Mouse (Mus musculus): ENCODE measurements at regions not wholly inside any gene's neighbourhood (a gene's known extent, or its start where the extent isn't known, plus 50 kb on each side); places are given as distances from the start of the nearest gene placed in this dataset.

GRCm38 (mm10) chr14:68721156-68721555 is 572.9 kb downstream of the Synb start:
- Histone ChIP-seq H3K4me1 (ENCODE audit: control insufficient read depth, insufficient read depth, low read length) (no peaks in the 10 kb centered on the region), H3K27me3 (ENCODE audit: control insufficient read depth, insufficient read depth, low read length) (no peaks in the 10 kb centered on the region), H3K36me3 (ENCODE audit: control insufficient read depth, insufficient read depth, low read length) (no peaks in the 10 kb centered on the region), H3K27ac (ENCODE audit: control insufficient read depth, insufficient read depth, low read depth, low read length) (no peak overlapping the region), H3K4me3 (ENCODE audit: control insufficient read depth, low read depth, low read length) (no peak overlapping the region)
- TF ChIP-seq POLR2A (IDR thresholded peaks at IDR 0.05; ENCODE audit: control insufficient read depth, low read depth, low read length) (no peak), CTCF (IDR thresholded peaks at IDR 0.05; ENCODE audit: control insufficient read depth, insufficient read depth, insufficient replicate concordance, low read depth, low read length) (no peak)

- H3K4me3 ChIP-seq (ENCODE audit: control insufficient read depth, low read depth, low read length): no peak overlapping the region
- no peak overlapping the region for H3K27ac ChIP-seq (ENCODE audit: control insufficient read depth, insufficient read depth, low read depth, low read length)
- no peaks in the 10 kb centered on the region for H3K4me1 ChIP-seq (ENCODE audit: control insufficient read depth, insufficient read depth, low read length)
- TF ChIP-seq POLR2A (IDR thresholded peaks at IDR 0.05; ENCODE audit: control insufficient read depth, low read depth, low read length): no peak
- TF ChIP-seq CTCF (IDR thresholded peaks at IDR 0.05; ENCODE audit: control insufficient read depth, insufficient read depth, insufficient replicate concordance, low read depth, low read length): no peak
- no peaks in the 10 kb centered on the region for H3K27me3 ChIP-seq (ENCODE audit: control insufficient read depth, insufficient read depth, low read length)
- no peaks in the 10 kb centered on the region for H3K36me3 ChIP-seq (ENCODE audit: control insufficient read depth, insufficient read depth, low read length)
Observed at GRCm38 (mm10) chr14:68719429-68720160, 574.5 kb downstream of the Synb start.

GRCm38 (mm10) chr14:68718846-68719245 is 575.3 kb downstream of the Synb start:
- Histone ChIP-seq H3K27me3 (ENCODE audit: control insufficient read depth, insufficient read depth, low read length) (no peaks in the 10 kb centered on the region), H3K4me1 (ENCODE audit: control insufficient read depth, insufficient read depth, low read length) (no peaks in the 10 kb centered on the region)
- TF ChIP-seq CTCF (IDR thresholded peaks at IDR 0.05; ENCODE audit: control insufficient read depth, insufficient read depth, insufficient replicate concordance, low read depth, low read length): no peak
- no peak for TF ChIP-seq POLR2A (IDR thresholded peaks at IDR 0.05; ENCODE audit: control insufficient read depth, low read depth, low read length)

More at GRCm38 (mm10) chr14:68718846-68719245, 575.3 kb downstream of the Synb start:
- H3K36me3 ChIP-seq (ENCODE audit: control insufficient read depth, insufficient read depth, low read length): no peaks in the 10 kb centered on the region
- no peak overlapping the region for H3K4me3 ChIP-seq (ENCODE audit: control insufficient read depth, low read depth, low read length)
- no peak overlapping the region for H3K27ac ChIP-seq (ENCODE audit: control insufficient read depth, insufficient read depth, low read depth, low read length)

Data from testis, adult 2 months (tissue).